Mouse (Mus musculus): ENCODE data around the gene Gosr1. TPM values are rescaled to one million over a fixed set of nuclear protein-coding genes. Genes with fewer than 3 reads are reported as not detected.

Gosr1 gene
- polyA plus RNA-seq, 1 experiment from 2014 or later = 26.4 TPM

DNA sequence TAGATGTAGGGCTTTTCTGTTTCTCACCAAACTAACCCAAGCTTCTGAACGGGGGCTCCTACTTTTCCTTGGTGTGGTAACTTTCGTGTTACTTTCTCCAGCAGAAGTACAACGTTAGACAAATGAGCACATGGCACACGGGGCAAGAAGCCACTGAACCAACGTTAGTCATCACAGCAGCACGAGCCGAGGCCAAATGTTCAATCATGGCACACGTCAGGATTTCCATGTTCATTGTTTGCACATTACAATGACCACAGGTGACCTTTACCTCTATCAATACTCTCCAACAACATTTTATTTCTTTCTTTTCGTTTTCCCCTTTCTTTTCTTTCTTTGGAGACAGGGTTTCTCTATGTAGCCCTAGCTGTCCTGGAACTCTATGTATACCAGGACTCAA lies 14.6 kb downstream of the Gosr1 start:
- Histone ChIP-seq H3K36me3 (ENCODE audit: control insufficient read depth, insufficient read depth, low read length) (peaks cover 19% of the 10 kb centered on the region; the same call in 1 of the 2 replicates), H3K9ac (ENCODE audit: low read depth, low read length) (no peak overlapping the region), H3K4me1 (ENCODE audit: control insufficient read depth, insufficient read depth, low read length) (no peaks in the 10 kb centered on the region), H3K9me3 (replicated peaks; ENCODE audit: control insufficient read depth, low read length, poor library complexity, severe bottlenecking) (no peaks in the 10 kb centered on the region), H3K4me3 (ENCODE audit: low read depth, low read length) (no peak overlapping the region), H3K4me2 (ENCODE audit: low read length) (no peak overlapping the region), H3K27ac (ENCODE audit: low read length) (no peak overlapping the region), H3K27me3 (ENCODE audit: control insufficient read depth, insufficient read depth, low read depth, low read length) (no peaks in the 10 kb centered on the region)
- ATAC-seq = no peak
- WGBS = 91% methylated on average over 9 of the region's 9 CpGs

DNA sequence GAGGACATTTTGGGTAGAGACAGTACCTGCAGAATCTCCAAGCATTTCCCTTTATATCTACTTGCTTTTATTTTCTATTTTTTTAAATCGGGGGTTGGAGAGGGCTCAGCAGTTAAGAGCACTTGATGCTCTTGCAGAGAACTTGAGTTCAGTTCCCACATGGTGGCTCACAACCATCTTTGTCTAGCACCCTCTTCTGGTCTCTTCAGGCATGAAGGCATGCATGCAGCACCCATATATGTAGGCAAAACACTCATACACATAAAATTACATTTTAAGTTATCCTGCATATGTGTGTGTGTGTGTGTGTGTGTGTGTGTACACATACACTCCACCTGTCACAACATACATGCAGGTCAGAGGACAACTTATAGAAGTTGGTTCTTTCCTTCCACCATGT lies 17.5 kb downstream of the Gosr1 start:
- no peaks in the 10 kb centered on the region for H3K4me1 ChIP-seq (ENCODE audit: control insufficient read depth, insufficient read depth, low read length)
- 96% methylated on average over 1 of the region's 1 CpGs for WGBS
- H3K9me3 ChIP-seq (replicated peaks; ENCODE audit: control insufficient read depth, low read length, poor library complexity, severe bottlenecking) = no peaks in the 10 kb centered on the region
- no peak overlapping the region for H3K4me2 ChIP-seq (ENCODE audit: low read length)
- H3K4me3 ChIP-seq (ENCODE audit: low read depth, low read length) = no peak overlapping the region
- H3K9ac ChIP-seq (ENCODE audit: low read depth, low read length) = no peak overlapping the region
- no peaks in the 10 kb centered on the region for H3K27me3 ChIP-seq (ENCODE audit: control insufficient read depth, insufficient read depth, low read depth, low read length)
- no peak overlapping the region for H3K27ac ChIP-seq (ENCODE audit: low read length)
- peaks cover 10% of the 10 kb centered on the region; the same call in 1 of the 2 replicates for H3K36me3 ChIP-seq (ENCODE audit: control insufficient read depth, insufficient read depth, low read length)
- no peak for ATAC-seq

DNA sequence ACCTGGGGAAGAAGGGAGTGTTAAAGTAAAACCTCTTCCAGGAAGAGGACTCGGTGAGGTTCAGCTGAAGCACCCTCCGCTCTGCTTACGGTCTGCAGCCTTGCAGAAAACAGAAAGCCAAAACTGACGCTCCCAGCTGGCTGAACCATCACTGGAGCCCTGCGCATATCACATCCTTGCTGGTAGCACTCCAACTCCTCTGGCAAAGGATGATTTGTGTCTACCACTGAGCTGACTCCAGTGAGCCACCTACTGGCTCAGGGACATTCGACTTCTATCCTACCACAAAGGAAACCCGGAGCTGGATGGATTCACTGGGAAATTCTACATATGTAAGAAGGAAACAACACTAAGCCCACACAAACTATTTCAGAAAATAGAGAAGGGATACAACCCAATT lies 18.8 kb downstream of the Gosr1 start:
- Histone ChIP-seq H3K4me1 (ENCODE audit: control insufficient read depth, insufficient read depth, low read length) (no peaks in the 10 kb centered on the region), H3K4me3 (ENCODE audit: low read depth, low read length) (no peak overlapping the region), H3K27me3 (ENCODE audit: control insufficient read depth, insufficient read depth, low read depth, low read length) (no peaks in the 10 kb centered on the region), H3K27ac (ENCODE audit: low read length) (no peak overlapping the region), H3K9ac (ENCODE audit: low read depth, low read length) (no peak overlapping the region), H3K4me2 (ENCODE audit: low read length) (no peak overlapping the region), H3K9me3 (replicated peaks; ENCODE audit: control insufficient read depth, low read length, poor library complexity, severe bottlenecking) (no peaks in the 10 kb centered on the region), H3K36me3 (ENCODE audit: control insufficient read depth, insufficient read depth, low read length) (peaks cover 8% of the 10 kb centered on the region; the same call in 1 of the 2 replicates)
- ATAC-seq = no peak
- 70% methylated on average over 7 of the region's 7 CpGs for WGBS

DNA sequence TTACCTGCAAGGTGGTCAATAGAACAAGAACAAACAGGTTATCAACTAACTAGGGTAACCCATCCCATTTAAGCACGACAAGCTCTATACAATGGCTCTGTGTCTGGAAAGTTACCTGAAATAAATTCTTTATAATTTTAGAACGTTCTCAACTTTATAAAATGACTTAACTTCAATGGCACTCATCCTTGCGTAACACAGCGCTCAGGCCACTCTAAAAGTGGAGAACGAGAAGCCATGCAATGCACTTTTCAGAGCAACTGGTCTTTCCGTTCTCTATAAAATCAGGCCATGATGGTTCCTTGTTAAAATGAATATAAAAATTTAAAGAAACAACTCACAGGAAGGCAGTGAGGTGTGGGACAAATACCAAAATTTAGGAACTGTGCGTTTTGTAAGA lies 20.9 kb downstream of the Gosr1 start:
- Histone ChIP-seq H3K9me3 (replicated peaks; ENCODE audit: control insufficient read depth, low read length, poor library complexity, severe bottlenecking) (no peaks in the 10 kb centered on the region), H3K4me3 (ENCODE audit: low read depth, low read length) (no peak overlapping the region), H3K27me3 (ENCODE audit: control insufficient read depth, insufficient read depth, low read depth, low read length) (no peaks in the 10 kb centered on the region), H3K4me1 (ENCODE audit: control insufficient read depth, insufficient read depth, low read length) (no peaks in the 10 kb centered on the region), H3K9ac (ENCODE audit: low read depth, low read length) (no peak overlapping the region), H3K4me2 (ENCODE audit: low read length) (no peak overlapping the region), H3K36me3 (ENCODE audit: control insufficient read depth, insufficient read depth, low read length) (no peaks in the 10 kb centered on the region; the same call in 1 of the 2 replicates), H3K27ac (ENCODE audit: low read length) (no peak overlapping the region)
- ATAC-seq = no peak
- 94% methylated on average over 7 of the region's 7 CpGs for WGBS

DNA sequence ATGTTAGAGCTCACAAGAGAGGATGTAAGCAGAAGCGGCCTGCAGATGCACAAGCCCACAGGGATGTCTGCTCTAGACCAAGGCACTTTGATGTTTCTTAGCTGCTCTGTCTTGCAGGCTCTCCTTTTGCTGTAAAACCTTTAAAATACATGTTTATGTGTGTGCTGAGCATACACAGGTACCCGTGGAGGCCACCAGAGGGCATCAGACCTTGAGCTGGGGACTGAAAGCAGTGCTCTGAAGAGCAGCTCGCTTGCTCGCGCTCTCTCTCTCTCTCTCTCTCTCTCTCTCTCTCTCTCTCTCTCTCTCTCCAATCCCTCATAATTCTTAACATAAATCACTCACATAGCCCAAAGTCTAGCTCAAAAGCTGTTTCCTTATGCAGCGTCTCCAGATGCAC lies 24.3 kb downstream of the Gosr1 start:
- Histone ChIP-seq H3K27ac (ENCODE audit: low read length) (no peak overlapping the region), H3K4me1 (ENCODE audit: control insufficient read depth, insufficient read depth, low read length) (no peaks in the 10 kb centered on the region), H3K9me3 (replicated peaks; ENCODE audit: control insufficient read depth, low read length, poor library complexity, severe bottlenecking) (no peaks in the 10 kb centered on the region), H3K9ac (ENCODE audit: low read depth, low read length) (no peak overlapping the region), H3K4me3 (ENCODE audit: low read depth, low read length) (no peak overlapping the region), H3K4me2 (ENCODE audit: low read length) (no peak overlapping the region), H3K27me3 (ENCODE audit: control insufficient read depth, insufficient read depth, low read depth, low read length) (no peaks in the 10 kb centered on the region), H3K36me3 (ENCODE audit: control insufficient read depth, insufficient read depth, low read length) (peaks cover 8% of the 10 kb centered on the region; the same call in 1 of the 2 replicates)
- no peak for ATAC-seq
- WGBS = 67% methylated on average over 6 of the region's 6 CpGs

DNA sequence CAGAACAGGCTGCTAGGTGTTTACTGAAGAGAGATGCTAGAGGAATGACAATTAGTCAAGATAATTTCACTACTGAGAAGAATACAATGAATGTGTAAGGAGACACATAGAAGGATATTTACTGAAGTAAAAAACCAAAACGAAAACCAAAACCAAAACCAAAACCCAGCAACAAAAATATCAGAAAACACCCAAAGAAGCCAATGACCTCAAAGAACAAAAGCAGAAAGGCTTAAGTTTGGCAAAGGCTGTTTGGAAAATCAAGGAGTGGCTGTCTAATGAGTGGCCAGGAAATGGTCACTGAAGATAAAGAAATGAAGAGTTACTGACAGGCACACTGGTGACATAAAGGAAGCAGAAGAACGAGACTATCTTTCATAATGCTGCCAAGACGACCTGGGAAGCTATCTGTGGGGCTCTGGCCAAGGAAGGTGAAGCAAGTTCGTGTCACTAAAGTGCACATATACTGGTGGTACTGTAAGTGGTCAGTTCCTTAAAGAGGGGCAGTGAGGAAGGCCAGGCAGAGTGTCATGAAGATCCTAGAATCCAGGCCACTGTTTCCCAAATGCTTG lies 27.5 kb downstream of the Gosr1 start:
- Histone ChIP-seq H3K27ac (ENCODE audit: low read length) (no peak overlapping the region), H3K4me3 (ENCODE audit: low read depth, low read length) (no peak overlapping the region), H3K9ac (ENCODE audit: low read depth, low read length) (no peak overlapping the region), H3K27me3 (ENCODE audit: control insufficient read depth, insufficient read depth, low read depth, low read length) (no peaks in the 10 kb centered on the region), H3K9me3 (replicated peaks; ENCODE audit: control insufficient read depth, low read length, poor library complexity, severe bottlenecking) (no peaks in the 10 kb centered on the region), H3K4me1 (ENCODE audit: control insufficient read depth, insufficient read depth, low read length) (no peaks in the 10 kb centered on the region), H3K4me2 (ENCODE audit: low read length) (no peak overlapping the region), H3K36me3 (ENCODE audit: control insufficient read depth, insufficient read depth, low read length) (peaks cover 23% of the 10 kb centered on the region)
- no peak for ATAC-seq
- 83% methylated on average over 4 of the region's 4 CpGs for WGBS

DNA sequence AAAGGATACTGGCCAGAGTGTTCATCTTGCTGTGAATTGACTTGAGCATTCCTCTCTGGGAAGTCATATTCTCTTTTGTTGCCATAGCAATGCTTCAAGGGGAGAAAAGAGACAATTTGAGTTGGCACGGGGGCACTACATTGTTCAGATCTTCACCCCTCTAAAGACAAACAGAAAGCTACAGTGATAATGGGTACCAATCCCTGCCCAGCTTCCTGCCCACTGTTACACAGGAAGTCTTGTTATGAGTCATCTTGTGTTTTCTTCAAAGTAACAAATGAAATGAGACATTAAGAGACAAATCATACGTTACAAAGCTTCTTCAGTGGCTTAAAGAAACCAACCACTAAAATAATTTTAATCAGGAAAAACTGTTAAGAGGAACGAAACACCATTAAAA lies 28.8 kb downstream of the Gosr1 start:
- Histone ChIP-seq H3K4me2 (ENCODE audit: low read length) (no peak overlapping the region), H3K4me3 (ENCODE audit: low read depth, low read length) (no peak overlapping the region), H3K27me3 (ENCODE audit: control insufficient read depth, insufficient read depth, low read depth, low read length) (no peaks in the 10 kb centered on the region), H3K27ac (ENCODE audit: low read length) (no peak overlapping the region), H3K9me3 (replicated peaks; ENCODE audit: control insufficient read depth, low read length, poor library complexity, severe bottlenecking) (no peaks in the 10 kb centered on the region), H3K4me1 (ENCODE audit: control insufficient read depth, insufficient read depth, low read length) (no peaks in the 10 kb centered on the region), H3K9ac (ENCODE audit: low read depth, low read length) (no peak overlapping the region), H3K36me3 (ENCODE audit: control insufficient read depth, insufficient read depth, low read length) (peaks cover 28% of the 10 kb centered on the region)
- no peak for ATAC-seq
- 54% methylated on average over 3 of the region's 3 CpGs for WGBS

DNA sequence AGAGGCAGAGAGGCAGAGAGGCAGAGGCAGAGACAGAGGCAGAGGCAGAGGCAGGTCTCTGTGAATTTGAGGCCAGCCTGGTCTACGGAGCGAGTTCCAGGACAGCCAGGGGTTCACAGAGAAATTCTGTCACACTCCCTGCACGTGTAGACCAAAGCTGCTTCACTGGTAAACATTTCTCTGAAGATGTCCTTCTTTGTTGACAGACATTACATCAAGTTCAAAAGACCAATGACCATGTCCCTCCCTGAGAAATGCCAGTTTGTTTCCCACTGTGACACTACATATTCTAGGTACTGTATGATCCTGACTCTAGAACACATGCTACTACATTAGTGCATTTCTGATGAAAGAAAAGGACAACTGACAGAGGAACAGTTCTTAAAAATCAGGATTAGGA lies 32.7 kb downstream of the Gosr1 start:
- Histone ChIP-seq H3K4me2 (ENCODE audit: low read length) (no peak overlapping the region), H3K36me3 (ENCODE audit: control insufficient read depth, insufficient read depth, low read length) (peaks cover 39% of the 10 kb centered on the region), H3K9ac (ENCODE audit: low read depth, low read length) (no peak overlapping the region), H3K27me3 (ENCODE audit: control insufficient read depth, insufficient read depth, low read depth, low read length) (no peaks in the 10 kb centered on the region), H3K4me3 (ENCODE audit: low read depth, low read length) (no peak overlapping the region), H3K27ac (ENCODE audit: low read length) (no peak overlapping the region), H3K4me1 (ENCODE audit: control insufficient read depth, insufficient read depth, low read length) (no peaks in the 10 kb centered on the region), H3K9me3 (replicated peaks; ENCODE audit: control insufficient read depth, low read length, poor library complexity, severe bottlenecking) (no peaks in the 10 kb centered on the region)
- 83% methylated on average over 3 of the region's 3 CpGs for WGBS
- ATAC-seq = no peak

DNA sequence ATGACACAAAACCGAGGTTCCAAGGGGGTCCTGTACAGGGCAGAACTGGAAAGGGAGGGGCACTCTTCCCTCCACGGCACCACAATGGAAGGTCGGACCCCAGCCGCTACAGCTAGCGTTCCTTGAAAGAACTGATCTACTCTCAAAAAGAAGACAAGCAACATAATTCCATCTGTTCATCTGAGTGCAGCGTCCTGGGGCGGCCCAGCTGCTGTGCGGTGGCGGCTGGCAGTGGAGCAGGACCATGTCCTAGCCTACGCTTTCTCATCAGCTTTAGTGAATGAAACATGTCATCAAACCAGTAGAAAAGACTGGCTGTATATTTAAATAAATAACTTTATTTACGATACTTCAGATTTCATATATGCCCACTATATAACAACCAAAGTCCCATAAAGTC lies 35.3 kb downstream of the Gosr1 start:
- Histone ChIP-seq H3K9me3 (replicated peaks; ENCODE audit: control insufficient read depth, low read length, poor library complexity, severe bottlenecking) (no peaks in the 10 kb centered on the region), H3K27me3 (ENCODE audit: control insufficient read depth, insufficient read depth, low read depth, low read length) (no peaks in the 10 kb centered on the region), H3K4me3 (ENCODE audit: low read depth, low read length) (no peak overlapping the region), H3K4me1 (ENCODE audit: control insufficient read depth, insufficient read depth, low read length) (no peaks in the 10 kb centered on the region), H3K9ac (ENCODE audit: low read depth, low read length) (no peak overlapping the region), H3K36me3 (ENCODE audit: control insufficient read depth, insufficient read depth, low read length) (peaks cover 28% of the 10 kb centered on the region), H3K27ac (ENCODE audit: low read length) (no peak overlapping the region), H3K4me2 (ENCODE audit: low read length) (no peak overlapping the region)
- WGBS = 57% methylated on average over 11 of the region's 11 CpGs
- ATAC-seq = no peak
